Mouse (Mus musculus) left cerebral cortex, adult 2 months (tissue): ENCODE measurements around the gene Kiss1r. TPM values are rescaled to one million over a fixed set of nuclear protein-coding genes. Genes with fewer than 3 reads are reported as not detected.

ENCODE experiments used
- DNase-seq, 2 experiments: peaks; one replicate each; pipeline ENCODE4 v3.0.0; 2021 to 2022; ENCODE audit warnings: low spot score in 2 of 2, mixed read lengths in 1 of 2; ENCODE audit errors: extremely low spot score in 1 of 2
- H3K27ac ChIP-seq: fragments of 200-600 bp; 2 replicates; pipeline ENCODE4 v1.8.1; 2022
- H3K4me3 ChIP-seq: fragments of 200-600 bp; 2 replicates; pipeline ENCODE4 v1.8.1; 2022
- CTCF ChIP-seq: fragments of 200-600 bp; IDR thresholded peaks from 2 replicates; pipeline ENCODE4 v1.8.1; 2022; ENCODE audit warnings: antibody characterized with exemption, mild to moderate bottlenecking, moderate library complexity
- intact Hi-C: fragments of 180-260 bp; cut with DNase I; formaldehyde crosslinking; loops from one replicate; pipeline ENCODE4 v1.15.1; 2025
- total RNA-seq, 2 experiments: library from RNA; stranded (reverse); gene quantifications; 2 replicates each; pipeline ENCODE4 v1.2.3; 2021

The Kiss1r gene
- total RNA-seq, 2 experiments from 2014 or later, result 6.6 to 9.1 TPM

GRCm38 (mm10) chr10:79927324-79928029 is 10.7 kb downstream of the Kiss1r start:
- intact Hi-C loops, result no loop called here
- peak; percentile 49 to 52 for DNase-seq
- TF ChIP-seq CTCF, result peak; percentile 31
- Histone ChIP-seq H3K4me3 (peak overlapping the region; percentile 79), H3K27ac (peak overlapping the region; percentile 95)

GRCm38 (mm10) chr10:79928030-79928694 is 11.4 kb downstream of the Kiss1r start:
- intact Hi-C loops, result no loop called here
- no peak for DNase-seq
- TF ChIP-seq CTCF, result no peak

GRCm38 (mm10) chr10:79928907-79929701 is 12.3 kb downstream of the Kiss1r start:
- intact Hi-C loops, result no loop called here
- no peak for DNase-seq
- Histone ChIP-seq H3K27ac (no peak overlapping the region), H3K4me3 (no peak overlapping the region)
- no peak for TF ChIP-seq CTCF

More at GRCm38 (mm10) chr10:79928030-79928694, 11.4 kb downstream of the Kiss1r start:
- Histone ChIP-seq H3K27ac (peak overlapping the region; percentile 95), H3K4me3 (peak overlapping the region; percentile 79)

GRCm38 (mm10) chr10:79929967-79930825 is 13.4 kb downstream of the Kiss1r start:
- H3K27ac ChIP-seq, result no peak overlapping the region
- no peak for TF ChIP-seq CTCF
- intact Hi-C loops, result no loop called here
- no peak for DNase-seq
- H3K4me3 ChIP-seq, result no peak overlapping the region

- no peak overlapping the region for H3K4me3 ChIP-seq
- intact Hi-C loops, result no loop called here
- TF ChIP-seq CTCF, result no peak
- DNase-seq, result no peak
- no peak overlapping the region for H3K27ac ChIP-seq
These were observed 14.0 kb downstream of the Kiss1r start for GRCm38 (mm10) chr10:79930826-79931186.

GRCm38 (mm10) chr10:79931797-79932196 is 15.0 kb downstream of the Kiss1r start:
- no peak overlapping the region for H3K4me3 ChIP-seq
- intact Hi-C loops, result no loop called here
- H3K27ac ChIP-seq, result no peak overlapping the region
- no peak for TF ChIP-seq CTCF
- DNase-seq, result no peak

- peak; percentile 1; the same call in 1 of the 2 replicates for TF ChIP-seq CTCF
- Histone ChIP-seq H3K27ac (peak overlapping the region; percentile 60; the same call in 1 of the 2 replicates), H3K4me3 (no peak overlapping the region)
- DNase-seq, result no peak
- intact Hi-C loops, result no loop called here
These were observed 16.0 kb downstream of the Kiss1r start for GRCm38 (mm10) chr10:79932736-79933135.

- TF ChIP-seq CTCF, result no peak
- H3K27ac ChIP-seq, result peak overlapping the region; percentile 60; the same call in 1 of the 2 replicates
- DNase-seq, result no peak
- no peak overlapping the region for H3K4me3 ChIP-seq
- intact Hi-C loops, result no loop called here
These were observed 16.4 kb downstream of the Kiss1r start for GRCm38 (mm10) chr10:79933145-79933679.

- 0 out of 2 replicates have a peak overlapping the region, but pooled peaks have one; percentile 16 for H3K27ac ChIP-seq
- no peak for DNase-seq
- TF ChIP-seq CTCF, result no peak
- H3K4me3 ChIP-seq, result no peak overlapping the region
- intact Hi-C loops, result no loop called here
These were observed 17.1 kb downstream of the Kiss1r start for GRCm38 (mm10) chr10:79933861-79934260.

- TF ChIP-seq CTCF, result no peak
- intact Hi-C loops, result no loop called here
- peak; percentile 51 to 68 for DNase-seq
- no peak overlapping the region for H3K4me3 ChIP-seq
- H3K27ac ChIP-seq, result 0 out of 2 replicates have a peak overlapping the region, but pooled peaks have one; percentile 16
These were observed 17.5 kb downstream of the Kiss1r start for GRCm38 (mm10) chr10:79934272-79934721.
